In genomic region chr11:85845921-85846320, GRCm38 (mm10) we compare ENCODE assay signal across 13 mouse cellular contexts. TPM values are rescaled to one million over a fixed set of nuclear protein-coding genes. Genes with fewer than 3 reads are reported as not detected.
DNase-seq lines count a peak whose midpoint lies in the region; ATAC-seq and TF ChIP-seq lines count a peak whose summit lies in the region.
"Had no signal": no experiment of that assay in that cellular context is flagged by ENCODE, and none has a peak within 500 bp of the region (broad histone marks: within the 10 kb centered on the region; RNA-seq: fewer than 3 reads in every experiment).

No protein-coding gene starts in this region.

- 0 out of 2 replicates have a peak, but pooled peaks cover under 1% of the 10 kb centered on the region for H3K36me3 ChIP-seq in lung, postnatal 0 days (ENCODE audit: insufficient read depth, low read length)
- H3K36me3 ChIP-seq in midbrain, postnatal 0 days (ENCODE audit: insufficient read depth, low read length), result no peaks in the 10 kb centered on the region
- H3K36me3 ChIP-seq: hindbrain, embryonic 10.5 days had no signal

- no peaks in the 10 kb centered on the region for H3K9me3 ChIP-seq in lung, postnatal 0 days (ENCODE audit: low read length)
- H3K9me3 ChIP-seq in midbrain, postnatal 0 days (ENCODE audit: low read length), result no peaks in the 10 kb centered on the region
- H3K9me3 ChIP-seq: hindbrain, embryonic 10.5 days had no signal

- ATAC-seq in lung, postnatal 0 days, result peak; percentile 54
- ATAC-seq in midbrain, postnatal 0 days (ENCODE audit: low FRiP score), result no peak
- ATAC-seq: forebrain, embryonic 16.5 days had no signal

- no peak overlapping the region for H3K4me3 ChIP-seq in lung, postnatal 0 days (ENCODE audit: low read depth, low read length)
- no peak overlapping the region for H3K4me3 ChIP-seq in midbrain, postnatal 0 days (ENCODE audit: low read depth, low read length)
- H3K4me3 ChIP-seq: hindbrain, embryonic 10.5 days had no signal

- 40% methylated on average over 5 of the region's 5 CpGs for WGBS in lung, postnatal 0 days
- 48% methylated on average over 5 of the region's 5 CpGs for WGBS in midbrain, postnatal 0 days

- H3K4me2 ChIP-seq in lung, postnatal 0 days (replicated peaks; ENCODE audit: low read depth, low read length), result no peak overlapping the region
- H3K4me2 ChIP-seq in midbrain, postnatal 0 days (ENCODE audit: low read depth, low read length, poor library complexity, severe bottlenecking), result no peak overlapping the region

- TF ChIP-seq EP300 in lung, postnatal 0 days (IDR thresholded peaks at IDR 0.05), result peak; percentile 62

- no peak for TF ChIP-seq CTCF in lung, postnatal 0 days (IDR thresholded peaks at IDR 0.05)
- TF ChIP-seq CTCF in midbrain, postnatal 0 days (IDR thresholded peaks at IDR 0.05), result no peak

- peak; percentile 76 for DNase-seq in Muller cell, postnatal 12 days (ENCODE audit: inconsistent ontology term)
- DNase-seq in adipocyte (ENCODE audit: low spot score), result peak; percentile 89
- DNase-seq in kidney, adult 8-10 months, result peak; percentile 64 to 68
- DNase-seq in lung, postnatal 0 days (ENCODE audit: low spot score), result peak; percentile 89
- no peak for DNase-seq in midbrain, postnatal 0 days (ENCODE audit: low spot score)
- DNase-seq in layer of hippocampus, adult 9-10 months (ENCODE audit: low spot score), result no peak
- no peak for DNase-seq in cerebellum, postnatal 4 days (ENCODE audit: low spot score in 2 of 2)
- DNase-seq: cerebellum, adult 11-12 months had no signal

- H3K4me1 ChIP-seq in lung, postnatal 0 days (ENCODE audit: insufficient read depth, low read depth, low read length), result peaks cover 14% of the 10 kb centered on the region; the same call in 1 of the 2 replicates
- H3K4me1 ChIP-seq in midbrain, postnatal 0 days (ENCODE audit: insufficient read depth, low read length), result peaks cover 12% of the 10 kb centered on the region; the same call in 1 of the 2 replicates

- H3K27me3 ChIP-seq in lung, postnatal 0 days (replicated peaks; ENCODE audit: insufficient read depth, low read length), result peaks cover 5% of the 10 kb centered on the region; the same call in 1 of the 2 replicates
- H3K27me3 ChIP-seq in midbrain, postnatal 0 days (ENCODE audit: insufficient read depth, low read length), result peaks cover 62% of the 10 kb centered on the region

- 0 out of 2 replicates have a peak overlapping the region, but pooled peaks have one; percentile 16 for H3K9ac ChIP-seq in lung, postnatal 0 days (replicated peaks; ENCODE audit: low read depth)
- no peak overlapping the region for H3K9ac ChIP-seq in midbrain, postnatal 0 days (replicated peaks; ENCODE audit: low read length, poor library complexity, severe bottlenecking)

- peak overlapping the region; percentile 97 for H3K27ac ChIP-seq in lung, postnatal 0 days (ENCODE audit: low read length)
- H3K27ac ChIP-seq in midbrain, postnatal 0 days (ENCODE audit: low read depth, low read length), result no peak overlapping the region
- H3K27ac ChIP-seq: hindbrain, embryonic 10.5 days had no signal

RNA-seq across cellular contexts. Expression of gene Gm11444, which starts 4.2 kb away (rescaled TPM):
- polyA plus RNA-seq in lung, postnatal 0 days (2015; fragmentation: Nextera tagmentation; extraction: Ambion mirVana), result not detected in 2 replicates
- total RNA-seq in midbrain, postnatal 0 days (2014; rRNA removed), result not detected in 2 replicates
- not detected in 2 replicates for polyA plus RNA-seq in midbrain, postnatal 0 days (2015; fragmentation: Nextera tagmentation; extraction: Ambion mirVana)
- polyA plus RNA-seq: embryonic facial prominence, embryonic 11.5 days; forebrain, embryonic 16.5 days; hindbrain, embryonic 10.5 days; liver, embryonic 16.5 days; stomach, embryonic 16.5 days had no signal

RNA-seq across cellular contexts. Expression of gene Tbx2, which starts 13.6 kb away (rescaled TPM):
- polyA plus RNA-seq in lung, postnatal 0 days (2015; fragmentation: Nextera tagmentation; extraction: Ambion mirVana), result 43.6 and 49.6 TPM in 2 replicates
- total RNA-seq in midbrain, postnatal 0 days (2014; rRNA removed), result 3.9 and 4.4 TPM in 2 replicates
- polyA plus RNA-seq in midbrain, postnatal 0 days (2015; fragmentation: Nextera tagmentation; extraction: Ambion mirVana), result 0.32 and 0.42 TPM in 2 replicates

RNA-seq across cellular contexts. Expression of gene Tbx4, which starts 40.3 kb away (rescaled TPM):
- 46.2 and 48.5 TPM in 2 replicates for polyA plus RNA-seq in lung, postnatal 0 days (2015; fragmentation: Nextera tagmentation; extraction: Ambion mirVana)
- 0.05 and 0.27 TPM in 2 replicates for total RNA-seq in midbrain, postnatal 0 days (2014; rRNA removed)
- polyA plus RNA-seq in midbrain, postnatal 0 days (2015; fragmentation: Nextera tagmentation; extraction: Ambion mirVana), result 0.20 and 0.37 TPM in 2 replicates
- polyA plus RNA-seq: liver, embryonic 16.5 days had no signal

Comparison
In these comparisons a context has a peak if more than half of its experiments do, and no peak if none do; other contexts are left out.
1. DNase-seq: peak in Muller cell, postnatal 12 days (single experiment), adipocyte (single experiment), kidney, adult 8-10 months (2 of 2) and lung, postnatal 0 days (single experiment); none in midbrain, postnatal 0 days (single experiment), layer of hippocampus, adult 9-10 months (single experiment) and cerebellum, postnatal 4 days (0 of 2).
2. RNA of gene Tbx2, which starts 13.6 kb away (polyA plus RNA-seq): 43.6 to 49.6 TPM in lung, postnatal 0 days; 0.32 to 0.42 TPM in midbrain, postnatal 0 days; every median in the first group is over 10 times any median in the second.
3. RNA of gene Tbx4, which starts 40.3 kb away (polyA plus RNA-seq): 46.2 to 48.5 TPM in lung, postnatal 0 days; 0.20 to 0.37 TPM in midbrain, postnatal 0 days; every median in the first group is over 10 times any median in the second.